Mouse (Mus musculus) cortical plate, adult 2 months (tissue): ENCODE measurements at regions not wholly inside any gene's neighbourhood (a gene's known extent, or its start where the extent isn't known, plus 50 kb on each side); places are given as distances from the start of the nearest gene placed in this dataset.

Experiments
- CTCF ChIP-seq: fragments of 200-500 bp; IDR thresholded peaks from 2 replicates; pipeline ENCODE4 v1.5.1; 2011; ENCODE audit warnings: mild to moderate bottlenecking, control low read depth, low read length; ENCODE audit not compliant: insufficient read depth; ENCODE audit errors: extremely low read depth
- POLR2A ChIP-seq: fragments of 200-500 bp; IDR thresholded peaks from 2 replicates; pipeline ENCODE4 v1.6.1; 2011; ENCODE audit warnings: mild to moderate bottlenecking, low read length, control low read depth; ENCODE audit not compliant: insufficient read depth; ENCODE audit errors: extremely low read depth

GRCm38 (mm10) chr8:35123196-35123621, 642.4 kb upstream of the Gm19410 start:
- TF ChIP-seq CTCF: no peak
- no peak for TF ChIP-seq POLR2A
